Mouse (Mus musculus) stomach, postnatal 0 days (tissue): ENCODE results near the gene Zdhhc12. TPM values are rescaled to one million over a fixed set of nuclear protein-coding genes. Genes with fewer than 3 reads are reported as not detected.
A peak's percentile ranks its signal among the peaks of the same experiment; 100 is the strongest.

ENCODE experiments used
- ATAC-seq: fragments of 200-750 bp; cut with Nextera tagmentation; 2 replicates; pipeline ENCODE4 v1.8.0; 2017; ENCODE audit not compliant: low FRiP score, low TSS enrichment
- DNase-seq: peaks from one replicate; pipeline ENCODE4 v3.0.0-alpha.2; 2016; ENCODE audit warnings: low spot score
- H3K27ac ChIP-seq: fragments of 300-500 bp; sonication (generic); replicated peaks from 2 replicates; pipeline ENCODE4 v1.5.1; 2014; ENCODE audit warnings: mild to moderate bottlenecking, control low read depth
- H3K27me3 ChIP-seq: fragments of 300-500 bp; sonication (generic); 2 replicates; pipeline ENCODE4 v1.6.1; 2014; ENCODE audit warnings: low read length; ENCODE audit not compliant: control insufficient read depth, insufficient read depth
- H3K36me3 ChIP-seq: fragments of 300-500 bp; sonication (generic); 2 replicates; pipeline ENCODE4 v1.6.1; 2014; ENCODE audit warnings: low read length, mixed read lengths; ENCODE audit not compliant: control insufficient read depth, insufficient read depth
- H3K4me1 ChIP-seq: fragments of 300-500 bp; sonication (generic); replicated peaks from 2 replicates; pipeline ENCODE4 v1.6.1; 2014; ENCODE audit warnings: antibody characterized with exemption; ENCODE audit not compliant: control insufficient read depth, insufficient read depth
- H3K4me2 ChIP-seq: fragments of 300-500 bp; sonication (generic); replicated peaks from 2 replicates; pipeline ENCODE4 v1.6.1; 2014; ENCODE audit warnings: low read depth, mild to moderate bottlenecking, control low read depth, moderate library complexity
- H3K4me3 ChIP-seq: fragments of 300-500 bp; sonication (generic); 2 replicates; pipeline ENCODE4 v1.5.1; 2014; ENCODE audit warnings: low read depth, low read length, control low read depth
- H3K9ac ChIP-seq: fragments of 300-500 bp; sonication (generic); 2 replicates; pipeline ENCODE4 v1.6.1; 2014; ENCODE audit warnings: mild to moderate bottlenecking, low read length, control low read depth, mixed read lengths
- H3K9me3 ChIP-seq: fragments of 300-500 bp; sonication (generic); 2 replicates; pipeline ENCODE4 v1.6.1; 2016; ENCODE audit warnings: low read length; ENCODE audit not compliant: control insufficient read depth
- CTCF ChIP-seq: IDR thresholded peaks from 2 replicates; pipeline ENCODE4 v1.5.1; 2016; ENCODE audit warnings: antibody characterized with exemption, low read depth, mild to moderate bottlenecking, moderate library complexity
- EP300 ChIP-seq: optimal IDR thresholded peaks from 2 replicates; pipeline ENCODE3; 2016; ENCODE audit warnings: antibody characterized with exemption
- WGBS: fragments of 180-500 bp; shearing (Covaris S2); extraction: QIAGEN DNeasy Blood & Tissue Kit; methylation state at CpG from one replicate; pipeline ENCODE4 v1.1.7; 2014; 5-methylcytosine and 5-hydroxymethylcytosine counted together
- polyA plus RNA-seq: library from polyadenylated mRNA; unstranded; fragments of >200 nt; fragmentation: Nextera tagmentation; extraction: Ambion mirVana; gene quantifications from 2 replicates; pipeline ENCODE4 v1.2.1, GENCODE M21; 2015

The Zdhhc12 gene
- polyA plus RNA-seq, 1 experiment from 2014 or later, result 27.8 TPM

DNA sequence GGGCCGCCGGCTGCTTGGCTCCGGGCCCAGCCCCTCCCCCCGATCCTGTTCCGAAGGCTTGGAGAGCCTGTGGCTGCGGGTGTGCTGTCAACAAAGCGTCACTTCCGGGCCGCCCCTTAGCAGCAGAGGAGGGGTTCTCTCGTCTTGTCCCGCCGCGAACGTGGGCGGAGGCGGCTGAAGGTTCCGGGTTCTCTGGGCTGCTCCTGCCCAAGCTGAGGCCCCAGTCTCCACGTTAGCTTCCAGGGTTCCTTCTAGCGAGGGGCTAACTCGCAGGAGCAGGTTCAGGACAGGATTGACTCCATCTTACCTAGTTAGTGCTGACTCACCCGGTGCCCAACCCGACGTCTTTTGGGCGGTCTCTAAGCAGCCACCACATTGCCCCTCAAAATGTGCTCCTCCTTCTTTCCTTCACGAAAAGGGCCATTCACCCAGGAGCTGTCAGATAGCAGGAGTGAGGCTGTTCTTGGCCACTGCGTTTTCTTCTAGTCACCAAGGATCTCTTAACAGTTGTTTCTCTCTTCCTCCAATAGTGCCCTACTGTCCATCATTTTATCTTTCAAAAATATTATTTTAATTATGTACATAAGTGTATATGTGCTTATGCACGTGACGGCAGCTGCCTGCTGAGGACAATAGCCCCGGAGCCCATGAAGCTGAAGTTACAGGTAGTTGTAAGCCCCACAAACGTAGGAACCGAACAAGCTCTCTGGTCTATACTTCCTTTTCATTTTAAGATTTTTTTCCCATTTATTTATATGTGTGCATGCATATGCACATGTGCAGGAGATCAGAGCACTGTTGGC is 31.2 kb upstream of the Zdhhc12 start, which contains the start of gene Zer1:
TSS of gene Zer1 (minus strand) at position 114 of the 803 bp plus-strand sequence.
- H3K4me3 ChIP-seq, result peak within 1 kb of the TSS; percentile 80
- H3K27ac ChIP-seq, result peak within 1 kb of the TSS; percentile 94
- H3K36me3 ChIP-seq, result no peaks in the 10 kb centered on the region
- TF ChIP-seq EP300, result no peak
- TF ChIP-seq CTCF, result no peak
- ATAC-seq, result peak; percentile 97
- peak; percentile 98 for DNase-seq
- H3K9ac ChIP-seq, result peak within 1 kb of the TSS; percentile 93
- WGBS, result 6% methylated on average over 30 of the region's 31 CpGs
- peak within 1 kb of the TSS; percentile 64 for H3K4me2 ChIP-seq
- H3K9me3 ChIP-seq, result no peaks in the 10 kb centered on the region
- H3K27me3 ChIP-seq, result no peaks in the 10 kb centered on the region
- H3K4me1 ChIP-seq, result 0 out of 2 replicates have a peak, but pooled peaks cover 2% of the 10 kb centered on the region

DNA sequence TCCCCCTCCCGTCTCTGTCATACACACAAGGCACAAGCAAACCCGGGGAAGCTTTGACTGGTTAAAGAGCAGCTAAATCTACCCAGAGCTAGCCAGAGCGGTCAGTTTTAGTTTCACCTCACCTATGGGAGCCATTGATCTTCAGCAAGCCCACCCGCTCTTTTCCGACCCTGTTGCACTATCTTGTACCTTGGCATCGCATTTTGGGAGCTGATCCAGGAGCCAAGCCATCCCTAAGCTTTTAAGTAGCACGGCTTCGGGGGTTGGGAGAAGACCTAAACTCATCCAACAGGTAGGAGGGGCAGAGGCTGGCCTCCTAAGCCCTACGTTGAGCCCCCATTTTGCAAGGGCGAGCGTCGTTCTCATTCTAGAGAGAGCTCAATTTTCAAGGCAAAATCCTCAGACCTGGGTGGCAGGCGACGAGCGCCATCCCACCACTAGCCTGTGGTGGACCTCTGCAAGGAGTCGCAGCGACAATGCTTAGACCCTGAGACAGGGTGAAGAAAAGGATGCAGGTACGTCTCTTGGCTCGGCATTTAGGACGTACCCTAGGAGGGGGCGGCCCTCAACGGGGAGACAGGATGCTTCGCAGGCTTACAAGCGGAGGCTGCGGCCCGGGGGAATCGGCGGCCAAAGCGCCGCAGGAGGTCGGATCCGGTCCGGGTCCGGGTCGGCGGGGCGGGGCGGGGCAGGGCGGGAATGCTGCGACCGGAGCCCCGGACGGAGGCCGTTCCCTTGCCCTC is 30.5 kb upstream of the Zdhhc12 start:
- Histone ChIP-seq H3K4me2 (peak overlapping the region; percentile 64), H3K9me3 (no peaks in the 10 kb centered on the region), H3K27ac (peak overlapping the region; percentile 94), H3K27me3 (no peaks in the 10 kb centered on the region), H3K36me3 (no peaks in the 10 kb centered on the region), H3K4me3 (peak overlapping the region; percentile 80), H3K4me1 (0 out of 2 replicates have a peak, but pooled peaks cover 2% of the 10 kb centered on the region), H3K9ac (peak overlapping the region; percentile 93)
- 2% methylated on average over 39 of the region's 44 CpGs for WGBS
- ATAC-seq (no peak; the same call in 1 of the 2 replicates), DNase-seq (no peak)
- no peak for TF ChIP-seq CTCF
- TF ChIP-seq EP300, result no peak

DNA sequence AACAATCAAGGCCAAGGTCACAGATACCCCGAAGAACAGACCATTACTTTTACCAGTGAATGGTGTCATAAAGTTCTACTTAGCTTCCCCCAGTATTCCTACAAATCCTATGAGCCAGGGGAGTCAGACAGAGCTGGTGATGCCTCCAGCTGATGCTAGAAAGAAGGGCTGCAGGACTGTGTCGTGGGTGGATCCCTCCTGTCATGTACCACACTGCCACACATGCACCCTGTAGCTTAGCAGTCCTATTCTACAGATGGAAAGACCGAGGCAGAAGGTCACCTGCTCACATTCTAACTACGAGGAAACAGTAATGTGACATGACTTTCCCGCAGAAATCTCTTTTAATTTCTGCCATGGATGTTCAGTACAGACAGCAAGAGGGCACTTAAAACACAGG is 29.3 kb upstream of the Zdhhc12 start:
- no peak overlapping the region for H3K9ac ChIP-seq
- TF ChIP-seq EP300 (no peak), CTCF (no peak)
- 79% methylated on average over 5 of the region's 5 CpGs for WGBS
- H3K9me3 ChIP-seq, result no peaks in the 10 kb centered on the region
- ATAC-seq (no peak), DNase-seq (no peak)
- H3K36me3 ChIP-seq, result no peaks in the 10 kb centered on the region
- H3K27ac ChIP-seq, result no peak overlapping the region
- H3K27me3 ChIP-seq, result no peaks in the 10 kb centered on the region
- H3K4me3 ChIP-seq, result no peak overlapping the region
- H3K4me2 ChIP-seq, result no peak overlapping the region
- H3K4me1 ChIP-seq, result 0 out of 2 replicates have a peak, but pooled peaks cover 2% of the 10 kb centered on the region

DNA sequence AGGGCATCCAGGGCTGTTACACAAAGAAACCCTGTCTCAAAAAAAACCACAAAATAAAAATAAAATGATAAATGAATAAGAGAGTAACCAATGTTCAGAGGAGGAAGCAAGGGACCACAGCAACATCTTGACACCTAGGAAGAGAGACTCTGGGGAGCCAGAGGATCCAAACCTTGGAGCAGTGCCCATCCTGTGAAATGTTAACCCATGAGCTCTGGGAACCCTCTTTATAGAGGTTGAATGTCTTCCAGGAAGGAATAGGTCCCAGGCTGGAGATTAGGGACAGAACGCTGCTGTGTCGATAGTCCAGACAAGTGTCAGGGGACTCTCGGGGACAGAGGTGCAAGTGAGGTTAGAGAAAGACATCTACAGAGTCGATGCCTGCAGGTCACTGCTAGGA is 26.8 kb upstream of the Zdhhc12 start:
- H3K4me2 ChIP-seq, result no peak overlapping the region
- no peaks in the 10 kb centered on the region for H3K27me3 ChIP-seq
- H3K4me1 ChIP-seq, result 0 out of 2 replicates have a peak, but pooled peaks cover 2% of the 10 kb centered on the region
- DNase-seq (no peak), ATAC-seq (no peak)
- no peak overlapping the region for H3K4me3 ChIP-seq
- no peaks in the 10 kb centered on the region for H3K36me3 ChIP-seq
- TF ChIP-seq CTCF, result no peak
- TF ChIP-seq EP300, result no peak
- no peak overlapping the region for H3K27ac ChIP-seq
- H3K9ac ChIP-seq, result no peak overlapping the region
- WGBS, result 84% methylated on average over 4 of the region's 4 CpGs
- no peaks in the 10 kb centered on the region for H3K9me3 ChIP-seq

DNA sequence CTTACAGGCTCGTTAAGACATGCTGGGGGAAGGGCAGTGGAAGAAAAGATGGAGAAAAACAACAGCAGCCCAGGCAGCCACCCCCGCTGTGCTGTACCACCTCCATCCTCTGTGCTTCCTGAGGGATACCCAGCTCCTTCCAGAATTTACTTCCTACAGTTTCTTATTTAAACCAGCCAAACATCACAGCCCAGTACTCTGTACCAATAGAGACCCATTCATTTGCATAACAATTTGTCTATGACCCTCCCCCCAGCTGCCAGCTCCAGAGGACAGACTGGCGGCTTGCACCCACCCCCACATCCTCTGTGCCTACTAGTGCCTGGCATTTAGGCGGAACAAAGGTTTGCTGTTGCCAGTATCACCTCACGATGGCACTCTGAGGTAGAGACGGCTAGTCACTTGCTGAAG is 26.2 kb upstream of the Zdhhc12 start:
- ATAC-seq (no peak), DNase-seq (no peak)
- Histone ChIP-seq H3K27me3 (no peaks in the 10 kb centered on the region), H3K9ac (no peak overlapping the region), H3K9me3 (no peaks in the 10 kb centered on the region), H3K4me2 (no peak overlapping the region), H3K4me3 (no peak overlapping the region), H3K27ac (no peak overlapping the region), H3K36me3 (no peaks in the 10 kb centered on the region), H3K4me1 (no peaks in the 10 kb centered on the region)
- TF ChIP-seq EP300, result no peak
- TF ChIP-seq CTCF, result no peak
- WGBS, result 54% methylated on average over 6 of the region's 6 CpGs
